ENCODE assay signal across 13 mouse cellular contexts in the genomic region with DNA sequence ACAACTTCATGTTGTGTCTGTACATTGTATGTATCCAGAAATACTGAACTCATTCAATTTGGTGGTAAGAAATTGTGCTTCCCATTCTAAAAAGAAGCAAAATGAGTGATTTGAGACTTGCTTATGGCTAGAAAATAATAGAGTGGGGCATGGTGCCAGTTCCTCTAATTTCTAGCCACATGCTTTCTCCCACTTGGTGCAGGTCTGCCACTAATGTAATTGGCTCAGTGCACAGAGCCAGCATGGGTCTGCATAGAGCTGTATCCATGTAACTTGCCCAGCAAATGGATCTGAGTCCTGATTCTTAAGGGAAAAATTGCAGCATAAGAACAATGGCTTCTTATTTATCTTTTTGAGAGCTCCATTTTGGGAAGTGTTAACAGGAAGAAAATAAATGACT.
DNase-seq lines count a peak whose midpoint lies in the region; ATAC-seq lines count a peak whose summit lies in the region.
"Had no signal": no experiment of that assay in that cellular context is flagged by ENCODE, and none has a peak within 500 bp of the region (broad histone marks: within the 10 kb centered on the region; RNA-seq: fewer than 3 reads in every experiment).

No protein-coding gene starts in this region.

- no peak for DNase-seq in hindbrain, embryonic 10.5 days (ENCODE audit: low spot score)
- peak; percentile 65 for DNase-seq in cerebellum, adult 11 months
- DNase-seq in cerebellum, postnatal 36 days, result peak; percentile 68 to 71
- DNase-seq in lung, postnatal 4 days, result no peak
- DNase-seq: gastrocnemius, postnatal 25 days had no signal

- H3K4me2 ChIP-seq in hindbrain, embryonic 16.5 days (ENCODE audit: low read length), result no peak overlapping the region
- no peak overlapping the region for H3K4me2 ChIP-seq in neural tube, embryonic 14.5 days (ENCODE audit: low read depth, low read length)
- H3K4me2 ChIP-seq: heart, embryonic 12.5 days; limb, embryonic 15.5 days; lung, embryonic 15.5 days had no signal

- ATAC-seq in hindbrain, embryonic 16.5 days, result peak; percentile 77; the same call in 1 of the 2 replicates
- ATAC-seq in neural tube, embryonic 14.5 days (ENCODE audit: low read depth), result peak; percentile 77
- ATAC-seq in erythroblast, adult 5-6 weeks (replicated peaks; ENCODE audit: low FRiP score, poor library complexity, severe bottlenecking), result no peak

- no peaks in the 10 kb centered on the region for H3K4me1 ChIP-seq in hindbrain, embryonic 16.5 days (ENCODE audit: control insufficient read depth, insufficient read depth, low read depth, low read length)
- no peaks in the 10 kb centered on the region for H3K4me1 ChIP-seq in hindbrain, embryonic 10.5 days (replicated peaks)
- H3K4me1 ChIP-seq in neural tube, embryonic 14.5 days (ENCODE audit: control insufficient read depth, insufficient read depth, low read length), result no peaks in the 10 kb centered on the region
- H3K4me1 ChIP-seq: embryonic facial prominence, embryonic 10.5 days; heart, embryonic 12.5 days; limb, embryonic 15.5 days; lung, embryonic 15.5 days had no signal

- no peaks in the 10 kb centered on the region for H3K27me3 ChIP-seq in hindbrain, embryonic 16.5 days (replicated peaks; ENCODE audit: control insufficient read depth, insufficient read depth, low read length)
- H3K27me3 ChIP-seq in hindbrain, embryonic 10.5 days (ENCODE audit: insufficient read depth, poor library complexity, severe bottlenecking), result no peaks in the 10 kb centered on the region
- no peaks in the 10 kb centered on the region for H3K27me3 ChIP-seq in neural tube, embryonic 14.5 days (ENCODE audit: control insufficient read depth, insufficient read depth, low read length)
- H3K27me3 ChIP-seq: heart, embryonic 12.5 days; limb, embryonic 15.5 days; lung, embryonic 15.5 days had no signal

- no peaks in the 10 kb centered on the region for H3K9me3 ChIP-seq in hindbrain, embryonic 16.5 days (ENCODE audit: control insufficient read depth, low read length)
- H3K9me3 ChIP-seq in hindbrain, embryonic 10.5 days, result no peaks in the 10 kb centered on the region
- no peaks in the 10 kb centered on the region for H3K9me3 ChIP-seq in neural tube, embryonic 14.5 days (ENCODE audit: control insufficient read depth, low read length)
- H3K9me3 ChIP-seq: embryonic facial prominence, embryonic 10.5 days; heart, embryonic 12.5 days; limb, embryonic 15.5 days; lung, embryonic 15.5 days had no signal

- H3K4me3 ChIP-seq in hindbrain, embryonic 16.5 days (ENCODE audit: low read length), result no peak overlapping the region
- no peak overlapping the region for H3K4me3 ChIP-seq in hindbrain, embryonic 10.5 days
- H3K4me3 ChIP-seq in neural tube, embryonic 14.5 days (ENCODE audit: low read depth, low read length), result no peak overlapping the region
- H3K4me3 ChIP-seq: embryonic facial prominence, embryonic 10.5 days; heart, embryonic 12.5 days; limb, embryonic 15.5 days; lung, embryonic 15.5 days had no signal

- no peak overlapping the region for H3K9ac ChIP-seq in hindbrain, embryonic 16.5 days (ENCODE audit: low read depth, low read length)
- H3K9ac ChIP-seq in neural tube, embryonic 14.5 days (replicated peaks; ENCODE audit: low read depth, low read length), result no peak overlapping the region
- H3K9ac ChIP-seq: heart, embryonic 12.5 days; limb, embryonic 15.5 days; lung, embryonic 15.5 days had no signal

- H3K36me3 ChIP-seq in hindbrain, embryonic 16.5 days (ENCODE audit: control insufficient read depth, insufficient read depth, low read length), result no peaks in the 10 kb centered on the region
- no peaks in the 10 kb centered on the region for H3K36me3 ChIP-seq in hindbrain, embryonic 10.5 days
- no peaks in the 10 kb centered on the region for H3K36me3 ChIP-seq in neural tube, embryonic 14.5 days (ENCODE audit: control insufficient read depth, insufficient read depth, low read length)
- H3K36me3 ChIP-seq: embryonic facial prominence, embryonic 10.5 days; heart, embryonic 12.5 days; limb, embryonic 15.5 days; lung, embryonic 15.5 days had no signal

- H3K27ac ChIP-seq in hindbrain, embryonic 16.5 days (ENCODE audit: low read depth, low read length), result no peak overlapping the region
- H3K27ac ChIP-seq in hindbrain, embryonic 10.5 days, result no peak overlapping the region
- H3K27ac ChIP-seq in neural tube, embryonic 14.5 days (ENCODE audit: low read depth, low read length), result no peak overlapping the region
- H3K27ac ChIP-seq: embryonic facial prominence, embryonic 10.5 days; kidney, postnatal 0 days; limb, embryonic 15.5 days; lung, embryonic 15.5 days had no signal

Comparison
In these comparisons a context has a peak if more than half of its experiments do, and no peak if none do; other contexts are left out.
1. DNase-seq: peak in cerebellum, adult 11 months (single experiment) and cerebellum, postnatal 36 days (2 of 2); none in hindbrain, embryonic 10.5 days (single experiment) and lung, postnatal 4 days (0 of 2).